Mouse (Mus musculus): Measurements from ENCODE around the gene Magi3.

DNA sequence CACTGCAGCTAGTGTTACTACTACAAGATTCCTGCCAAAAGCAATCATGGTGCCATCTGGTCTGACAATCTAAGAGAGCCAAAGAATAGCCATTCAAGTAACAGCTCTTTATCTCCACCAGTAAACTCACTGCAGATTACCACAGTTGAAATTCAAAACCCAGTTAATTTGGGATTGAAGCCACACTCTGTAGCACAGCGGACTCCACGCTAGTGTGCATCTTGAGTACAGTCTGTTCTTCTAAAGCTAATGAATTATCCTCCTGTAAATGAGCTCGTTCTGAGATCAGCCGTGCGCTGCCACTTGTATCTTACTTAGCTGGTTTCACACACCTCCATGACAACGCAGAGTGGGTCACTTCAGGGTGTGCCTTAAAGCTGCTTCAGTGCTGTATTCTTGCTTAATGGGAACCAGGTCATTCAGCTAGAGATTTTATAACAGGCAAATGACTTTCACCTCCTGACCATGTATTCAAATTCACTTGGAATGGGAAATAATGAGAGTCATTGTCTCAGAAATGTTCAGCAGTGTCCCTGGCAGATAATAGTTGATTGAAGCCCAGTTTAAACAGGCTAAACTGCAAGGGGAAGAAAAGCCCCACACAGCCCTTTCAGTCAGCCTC is 161.1 kb downstream of the Magi3 start:
- TF ChIP-seq POLR2A (IDR thresholded peaks at IDR 0.05; ENCODE audit: control insufficient read depth, extremely low read depth, insufficient read depth, low read length, poor library complexity), result no peak
- TF ChIP-seq CTCF (IDR thresholded peaks at IDR 0.05; ENCODE audit: borderline replicate concordance, control insufficient read depth, extremely low read depth, insufficient read depth, low read length, poor library complexity), result no peak

Data from thymus, adult 2 months (tissue).